Mouse (Mus musculus) liver, embryonic 11.5 days (tissue): ENCODE measurements around the gene Gm28230. TPM values are rescaled to one million over a fixed set of nuclear protein-coding genes. Genes with fewer than 3 reads are reported as not detected.
A peak's percentile ranks its signal among the peaks of the same experiment; 100 is the strongest.

ENCODE experiments used
- ATAC-seq: fragments of 200-750 bp; cut with Nextera tagmentation; replicated peaks from 2 replicates; pipeline ENCODE4 v1.8.0; 2017; ENCODE audit warnings: moderate number of reproducible peaks, mild to moderate bottlenecking, moderate TSS enrichment, moderate library complexity; ENCODE audit not compliant: low FRiP score
- DNase-seq: peaks from one replicate; pipeline ENCODE4 v3.0.0-alpha.2; 2017; ENCODE audit warnings: low spot score
- H3K27ac ChIP-seq: fragments of 300-500 bp; sonication (generic); 2 replicates; pipeline ENCODE4 v1.5.1; 2014; ENCODE audit warnings: mild to moderate bottlenecking, low read depth, low read length, control low read depth
- H3K27me3 ChIP-seq: fragments of 300-500 bp; sonication (generic); replicated peaks from 2 replicates; pipeline ENCODE4 v1.6.1; 2014; ENCODE audit warnings: low read length, mixed read lengths; ENCODE audit not compliant: control insufficient read depth, insufficient read depth
- H3K36me3 ChIP-seq: fragments of 300-500 bp; sonication (generic); 2 replicates; pipeline ENCODE4 v1.6.1; 2014; ENCODE audit warnings: mild to moderate bottlenecking, low read length, moderate library complexity, mixed read lengths; ENCODE audit not compliant: control insufficient read depth, insufficient read depth
- H3K4me1 ChIP-seq: fragments of 300-500 bp; sonication (generic); replicated peaks from 2 replicates; pipeline ENCODE4 v1.6.1; 2014; ENCODE audit warnings: low read length, mixed read lengths; ENCODE audit not compliant: control insufficient read depth, insufficient read depth
- H3K4me2 ChIP-seq: fragments of 300-500 bp; sonication (generic); 2 replicates; pipeline ENCODE4 v1.6.1; 2014; ENCODE audit warnings: mild to moderate bottlenecking, control low read depth, moderate library complexity
- H3K4me3 ChIP-seq: fragments of 300-500 bp; sonication (generic); 2 replicates; pipeline ENCODE4 v1.5.1; 2014; ENCODE audit warnings: low read depth, low read length, control low read depth
- H3K9ac ChIP-seq: fragments of 300-500 bp; sonication (generic); 2 replicates; pipeline ENCODE4 v1.6.1; 2014; ENCODE audit warnings: low read depth, low read length, control low read depth
- H3K9me3 ChIP-seq: fragments of 300-500 bp; sonication (generic); 2 replicates; pipeline ENCODE4 v1.6.1; 2016; ENCODE audit warnings: low read length, inconsistent platforms, mixed read lengths; ENCODE audit not compliant: control insufficient read depth
- WGBS: fragments of 180-500 bp; shearing (Covaris S2); extraction: QIAGEN DNeasy Blood & Tissue Kit; methylation state at CpG from one replicate; pipeline ENCODE4 v1.1.7; 2014; 5-methylcytosine and 5-hydroxymethylcytosine counted together
- polyA plus RNA-seq: library from polyadenylated mRNA; unstranded; fragments of >200 nt; fragmentation: Nextera tagmentation; extraction: Ambion mirVana; gene quantifications from 2 replicates; pipeline ENCODE4 v1.2.1, GENCODE M21; 2014

Gene Gm28230
- polyA plus RNA-seq, 1 experiment from 2014 or later, result not detected

DNA sequence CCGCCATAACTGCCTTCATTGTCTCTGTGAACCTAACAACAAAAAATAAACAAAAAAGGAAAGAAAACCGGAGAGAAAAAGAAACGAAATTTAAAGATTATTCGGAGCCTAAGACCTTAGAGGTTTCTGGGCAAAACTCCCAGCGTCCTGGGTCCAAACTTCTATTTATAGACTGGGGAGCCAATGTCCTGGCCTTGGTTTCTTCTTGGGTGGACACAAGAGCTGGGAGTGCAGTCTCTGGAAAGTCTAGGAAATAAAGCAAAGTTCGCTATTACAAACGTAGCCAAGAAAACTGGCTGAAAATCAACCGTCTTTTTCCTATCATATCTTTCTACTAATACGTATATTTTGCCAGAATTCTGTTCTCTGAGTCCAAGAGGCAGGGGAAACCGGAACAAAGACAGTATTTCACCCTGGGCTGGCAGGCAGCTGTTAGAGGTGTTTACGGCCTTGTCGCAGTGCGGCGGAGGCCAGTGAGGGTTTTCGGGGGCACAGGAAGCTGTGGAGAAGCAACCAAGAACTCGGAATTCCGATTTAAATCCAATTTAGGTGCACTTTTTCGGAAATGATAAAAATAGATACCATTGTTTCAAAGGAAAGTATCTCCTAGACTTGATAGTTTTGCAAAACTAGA is 12.3 kb upstream of the Gm28230 start:
- Histone ChIP-seq H3K4me2 (no peak overlapping the region), H3K36me3 (no peaks in the 10 kb centered on the region), H3K9ac (no peak overlapping the region), H3K4me3 (no peak overlapping the region), H3K27me3 (peaks cover 90% of the 10 kb centered on the region), H3K27ac (no peak overlapping the region), H3K4me1 (no peaks in the 10 kb centered on the region; the same call in 1 of the 2 replicates), H3K9me3 (no peaks in the 10 kb centered on the region)
- ATAC-seq (no peak), DNase-seq (no peak)
- WGBS, result 8% methylated on average over 18 of the region's 18 CpGs

DNA sequence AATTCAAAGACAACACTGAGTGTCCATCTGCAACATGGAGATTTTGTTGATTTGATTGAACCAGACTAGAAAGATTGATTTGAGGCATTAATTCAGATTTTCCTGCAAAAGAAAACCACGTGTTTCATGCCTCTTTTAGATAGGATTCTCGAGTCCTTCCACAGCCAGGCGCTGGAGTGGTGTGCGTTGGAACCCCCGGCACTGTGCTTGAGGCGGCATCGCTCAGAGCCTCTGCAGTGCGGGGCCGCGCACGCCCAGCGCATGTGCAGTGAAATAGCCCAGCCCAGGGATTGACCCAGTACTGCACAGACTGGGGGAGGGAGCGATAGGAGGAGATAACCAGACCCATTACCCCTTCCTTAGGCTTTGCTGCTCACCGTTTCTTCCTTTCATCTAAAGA is 11.6 kb upstream of the Gm28230 start:
- Histone ChIP-seq H3K4me2 (no peak overlapping the region), H3K27me3 (peaks cover 89% of the 10 kb centered on the region), H3K36me3 (no peaks in the 10 kb centered on the region), H3K4me1 (no peaks in the 10 kb centered on the region; the same call in 1 of the 2 replicates), H3K4me3 (no peak overlapping the region), H3K9ac (no peak overlapping the region), H3K9me3 (no peaks in the 10 kb centered on the region), H3K27ac (no peak overlapping the region)
- no peak for ATAC-seq
- no peak for DNase-seq
- WGBS, result 3% methylated on average over 14 of the region's 14 CpGs

DNA sequence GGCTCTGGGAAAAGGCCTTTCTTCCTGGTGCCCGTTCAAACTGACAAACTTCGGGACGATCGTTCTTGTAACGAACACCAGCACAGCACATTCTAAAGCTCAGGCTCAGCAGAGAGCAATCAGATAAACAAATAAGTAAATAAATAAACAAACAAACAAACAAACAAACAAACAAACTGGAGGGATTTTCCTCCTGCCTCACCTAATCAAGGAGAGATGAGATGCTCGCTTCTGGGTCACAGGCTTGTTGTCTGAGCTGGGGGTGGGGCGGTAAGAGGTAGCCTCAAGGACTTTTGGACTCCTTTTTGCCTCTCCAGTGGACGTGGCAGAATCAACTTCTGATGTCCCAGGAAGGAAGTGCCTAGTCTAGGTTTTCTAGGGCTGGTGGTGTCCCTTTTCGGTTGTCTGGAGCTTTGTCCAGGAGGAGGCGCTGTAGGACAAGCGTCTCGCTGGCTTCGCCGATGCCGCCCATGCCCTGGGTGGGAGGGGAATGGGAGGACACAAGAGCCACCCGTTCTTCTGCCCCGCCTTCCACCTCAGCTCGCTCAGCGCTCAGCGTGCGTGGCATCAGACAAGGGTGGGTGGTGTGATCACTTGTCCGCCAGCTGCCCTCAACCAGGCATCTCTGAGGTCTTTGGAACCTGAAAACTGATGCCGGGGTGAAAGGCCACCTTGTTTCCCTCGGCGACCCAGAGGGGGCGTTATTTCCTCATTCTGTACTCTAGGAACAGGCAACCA is 10.9 kb upstream of the Gm28230 start:
- Histone ChIP-seq H3K4me2 (peak overlapping the region; percentile 49), H3K4me1 (no peaks in the 10 kb centered on the region; the same call in 1 of the 2 replicates), H3K9ac (no peak overlapping the region), H3K27me3 (peaks cover 89% of the 10 kb centered on the region), H3K4me3 (peak overlapping the region; percentile 30; the same call in 1 of the 2 replicates), H3K27ac (no peak overlapping the region), H3K36me3 (no peaks in the 10 kb centered on the region), H3K9me3 (no peaks in the 10 kb centered on the region)
- DNase-seq (peak; percentile 83), ATAC-seq (peak; percentile 74)
- 3% methylated on average over 26 of the region's 26 CpGs for WGBS

DNA sequence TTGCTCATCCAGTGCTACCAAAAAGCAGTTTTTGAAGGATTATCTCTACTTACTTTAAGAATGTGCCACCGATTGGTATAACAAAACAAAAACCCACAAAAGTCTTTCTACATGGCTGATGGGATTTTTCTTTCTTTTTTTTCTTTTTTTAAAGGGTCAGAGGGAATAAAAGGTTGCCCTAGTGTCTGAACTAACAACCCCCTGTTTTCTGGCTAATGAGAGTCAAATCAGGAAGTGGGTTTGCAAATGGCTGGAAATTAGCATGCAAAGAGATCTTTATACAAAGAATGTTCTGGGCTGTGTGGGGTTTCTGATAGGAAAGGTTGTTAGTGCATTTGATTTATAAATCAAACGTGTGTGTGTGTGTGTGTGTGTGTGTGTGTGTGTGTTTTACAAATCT is 6.1 kb upstream of the Gm28230 start:
- H3K4me1 ChIP-seq, result no peaks in the 10 kb centered on the region; the same call in 1 of the 2 replicates
- 9% methylated on average over 2 of the region's 2 CpGs for WGBS
- H3K4me2 ChIP-seq, result no peak overlapping the region
- H3K4me3 ChIP-seq, result no peak overlapping the region
- no peaks in the 10 kb centered on the region for H3K9me3 ChIP-seq
- ATAC-seq (no peak), DNase-seq (no peak)
- peaks cover 89% of the 10 kb centered on the region for H3K27me3 ChIP-seq
- no peaks in the 10 kb centered on the region for H3K36me3 ChIP-seq
- H3K27ac ChIP-seq, result no peak overlapping the region
- H3K9ac ChIP-seq, result no peak overlapping the region

DNA sequence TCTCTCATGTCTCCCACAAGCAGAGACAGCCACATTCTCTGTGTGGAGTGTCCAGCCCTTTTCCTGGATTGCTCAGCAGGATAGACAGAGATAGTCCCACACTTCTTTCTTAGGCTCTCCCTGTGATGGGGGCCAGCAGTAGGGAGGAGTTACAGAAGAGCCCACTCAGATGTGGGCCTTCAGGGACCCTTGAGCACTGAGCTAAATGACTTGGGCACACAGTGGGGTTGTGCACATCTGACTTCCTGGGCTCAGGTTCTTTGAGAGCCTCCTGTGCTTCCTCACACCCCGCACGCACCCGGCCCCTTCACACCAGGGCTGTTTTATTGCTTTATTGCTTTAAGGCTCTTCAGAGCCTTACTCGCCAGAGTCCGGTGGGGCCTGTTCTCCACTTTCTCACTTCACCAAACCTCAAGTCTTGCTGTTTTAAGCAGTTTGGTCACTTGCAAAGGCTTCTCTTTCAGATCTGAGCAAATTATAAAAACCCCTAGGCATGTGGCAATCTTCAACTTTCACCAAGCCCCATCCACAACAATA is 5.5 kb upstream of the Gm28230 start:
- H3K27ac ChIP-seq, result no peak overlapping the region

DNA sequence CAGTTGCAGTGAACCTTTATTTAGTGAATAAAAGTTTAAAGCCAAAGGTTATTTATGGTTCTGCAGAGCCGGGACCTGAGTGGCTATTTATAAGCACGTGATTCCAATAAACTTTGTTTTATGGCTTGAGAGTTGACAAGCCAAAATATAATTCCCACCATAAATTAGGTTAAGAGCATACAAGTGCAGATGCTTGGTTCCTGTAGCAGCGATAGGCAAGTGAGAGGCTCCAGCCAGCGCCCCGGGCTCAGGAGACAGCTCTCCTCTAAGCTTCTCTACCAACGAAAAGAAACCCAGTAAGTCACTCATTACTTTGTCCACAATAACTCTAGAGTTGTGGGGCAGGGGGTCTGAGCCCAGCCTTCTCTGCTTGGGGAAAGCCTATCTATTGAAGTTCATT is 4.6 kb upstream of the Gm28230 start:
- 21% methylated on average over 6 of the region's 6 CpGs for WGBS
- no peak for DNase-seq

More for the DNA sequence above, 5.5 kb upstream of the Gm28230 start:
- H3K36me3 ChIP-seq, result no peaks in the 10 kb centered on the region
- ATAC-seq, result no peak
- WGBS, result 32% methylated on average over 5 of the region's 5 CpGs
- H3K4me3 ChIP-seq, result no peak overlapping the region
- peaks cover 89% of the 10 kb centered on the region for H3K27me3 ChIP-seq
- DNase-seq, result no peak
- H3K9me3 ChIP-seq, result no peaks in the 10 kb centered on the region
- no peak overlapping the region for H3K9ac ChIP-seq
- H3K4me1 ChIP-seq, result no peaks in the 10 kb centered on the region
- no peak overlapping the region for H3K4me2 ChIP-seq

DNA sequence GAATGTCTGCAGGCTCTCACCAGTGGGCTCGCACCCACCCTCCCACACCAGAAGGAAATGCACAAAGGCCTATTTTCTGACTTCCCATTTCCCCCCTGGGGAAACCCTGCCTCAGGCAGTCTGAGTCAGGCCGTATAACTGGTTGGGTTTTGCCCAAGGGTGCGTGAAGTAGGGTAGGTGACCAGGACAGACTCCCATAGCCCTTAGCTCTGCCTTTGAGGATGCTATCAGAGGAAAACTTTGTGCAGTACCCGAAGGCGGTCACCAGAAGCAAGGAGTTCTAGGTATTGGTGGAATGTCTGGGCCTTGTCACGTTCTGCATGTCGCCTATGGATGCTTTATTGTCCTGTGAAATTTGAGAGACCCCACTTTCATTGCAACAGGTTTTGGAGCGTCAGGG is 3.6 kb upstream of the Gm28230 start:
- Histone ChIP-seq H3K9ac (no peak overlapping the region), H3K4me1 (0 out of 2 replicates have a peak, but pooled peaks cover 2% of the 10 kb centered on the region), H3K27me3 (peaks cover 96% of the 10 kb centered on the region), H3K4me2 (no peak overlapping the region), H3K9me3 (no peaks in the 10 kb centered on the region), H3K36me3 (no peaks in the 10 kb centered on the region), H3K4me3 (no peak overlapping the region), H3K27ac (no peak overlapping the region)
- ATAC-seq (no peak), DNase-seq (no peak)
- WGBS, result 18% methylated on average over 8 of the region's 8 CpGs

More for the DNA sequence above, 4.6 kb upstream of the Gm28230 start:
- no peak overlapping the region for H3K27ac ChIP-seq
- no peak for ATAC-seq
- no peaks in the 10 kb centered on the region for H3K36me3 ChIP-seq
- H3K9me3 ChIP-seq, result no peaks in the 10 kb centered on the region
- H3K4me1 ChIP-seq, result no peaks in the 10 kb centered on the region
- no peak overlapping the region for H3K4me2 ChIP-seq
- H3K9ac ChIP-seq, result no peak overlapping the region
- H3K27me3 ChIP-seq, result peaks cover 90% of the 10 kb centered on the region
- no peak overlapping the region for H3K4me3 ChIP-seq

DNA sequence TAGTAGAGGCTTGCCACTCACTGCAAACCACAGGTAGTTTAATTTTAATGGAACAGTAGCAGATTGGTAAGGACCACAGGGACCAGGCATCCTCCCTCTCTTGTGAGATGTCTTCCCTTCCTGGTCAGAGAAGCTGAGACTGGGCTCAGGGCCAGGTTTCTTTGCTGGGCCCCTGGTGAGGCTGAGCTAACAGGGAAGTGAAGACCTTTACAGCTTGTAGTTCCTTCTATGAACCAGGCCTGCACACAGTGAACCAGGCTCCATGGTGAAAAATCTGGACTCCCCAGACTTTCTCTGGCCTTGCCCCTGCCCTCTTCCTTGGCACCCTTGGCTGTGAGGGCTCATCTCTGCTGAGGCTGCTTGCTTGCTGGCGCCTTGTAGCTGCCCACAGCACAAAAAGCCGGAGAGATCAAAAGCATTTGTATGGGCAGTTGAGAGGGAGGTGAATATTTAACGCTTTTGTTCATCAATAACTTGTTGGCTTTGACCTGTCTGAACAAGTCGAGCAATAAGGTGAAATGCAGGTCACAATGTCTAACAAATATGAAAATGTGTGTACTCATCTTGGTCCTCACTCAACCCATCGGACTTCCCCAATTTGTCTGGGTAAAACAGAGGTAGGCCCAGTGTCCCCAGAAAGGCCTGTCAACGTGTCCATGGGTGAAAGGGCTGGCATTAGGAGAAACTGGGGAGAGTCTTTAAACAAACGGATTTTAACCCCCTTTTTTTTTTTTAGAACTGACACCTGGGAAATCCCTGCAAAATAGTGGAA is 2.1 kb upstream of the Gm28230 start:
- Histone ChIP-seq H3K36me3 (no peaks in the 10 kb centered on the region), H3K9ac (no peak overlapping the region), H3K27me3 (peaks cover 100% of the 10 kb centered on the region), H3K27ac (no peak overlapping the region), H3K4me1 (0 out of 2 replicates have a peak, but pooled peaks cover 2% of the 10 kb centered on the region), H3K9me3 (no peaks in the 10 kb centered on the region), H3K4me2 (no peak overlapping the region), H3K4me3 (no peak overlapping the region)
- peak; percentile 31 for DNase-seq
- WGBS, result 38% methylated on average over 7 of the region's 7 CpGs
- no peak for ATAC-seq
